Mouse (Mus musculus): ENCODE measurements around the gene Magi1. TPM values are rescaled to one million over a fixed set of nuclear protein-coding genes. Genes with fewer than 3 reads are reported as not detected.

The Magi1 gene
- polyA plus RNA-seq, 1 experiment = 56.4 TPM

- DNase-seq (ENCODE audit: extremely low spot score in 1 of 2, low spot score in 1 of 2) = no peak
Measured at GRCm38 (mm10) chr6:94259981-94260380, 23.7 kb downstream of the Magi1 start.

- no peak for DNase-seq (ENCODE audit: extremely low spot score in 1 of 2, low spot score in 1 of 2)
Measured at GRCm38 (mm10) chr6:94257831-94258173, 25.9 kb downstream of the Magi1 start.

- no peak for DNase-seq (ENCODE audit: extremely low spot score in 1 of 2, low spot score in 1 of 2)
Measured at GRCm38 (mm10) chr6:94256982-94257830, 26.5 kb downstream of the Magi1 start.

GRCm38 (mm10) chr6:94253943-94254342 is 29.8 kb downstream of the Magi1 start:
- DNase-seq (ENCODE audit: extremely low spot score in 1 of 2, low spot score in 1 of 2) = no peak

- DNase-seq (ENCODE audit: extremely low spot score in 1 of 2, low spot score in 1 of 2) = no peak
Measured at GRCm38 (mm10) chr6:94251358-94251945, 32.3 kb downstream of the Magi1 start.

GRCm38 (mm10) chr6:94249286-94249790 is 34.4 kb downstream of the Magi1 start:
- DNase-seq (ENCODE audit: extremely low spot score in 1 of 2, low spot score in 1 of 2) = no peak

GRCm38 (mm10) chr6:94241251-94241650 is 42.5 kb downstream of the Magi1 start:
- DNase-seq (ENCODE audit: extremely low spot score in 1 of 2, low spot score in 1 of 2) = peak; percentile 9 to 60

- no peak for DNase-seq (ENCODE audit: extremely low spot score in 1 of 2, low spot score in 1 of 2)
Measured at GRCm38 (mm10) chr6:94238643-94239042, 45.1 kb downstream of the Magi1 start.

GRCm38 (mm10) chr6:94236899-94237298 is 46.8 kb downstream of the Magi1 start:
- DNase-seq (ENCODE audit: extremely low spot score in 1 of 2, low spot score in 1 of 2) = no peak

GRCm38 (mm10) chr6:94232243-94232785 is 51.4 kb downstream of the Magi1 start:
- no peak for DNase-seq (ENCODE audit: extremely low spot score in 1 of 2, low spot score in 1 of 2)

- no peak for DNase-seq (ENCODE audit: extremely low spot score in 1 of 2, low spot score in 1 of 2)
Measured at GRCm38 (mm10) chr6:94231831-94232230, 51.9 kb downstream of the Magi1 start.

GRCm38 (mm10) chr6:94231367-94231766 is 52.4 kb downstream of the Magi1 start:
- no peak for DNase-seq (ENCODE audit: extremely low spot score in 1 of 2, low spot score in 1 of 2)

GRCm38 (mm10) chr6:94230918-94231317 is 52.8 kb downstream of the Magi1 start:
- DNase-seq (ENCODE audit: extremely low spot score in 1 of 2, low spot score in 1 of 2) = no peak

- DNase-seq (ENCODE audit: extremely low spot score in 1 of 2, low spot score in 1 of 2) = no peak
Measured at GRCm38 (mm10) chr6:94230129-94230528, 53.6 kb downstream of the Magi1 start.

GRCm38 (mm10) chr6:94226262-94226661 is 57.5 kb downstream of the Magi1 start:
- peak; percentile 25 to 65 for DNase-seq (ENCODE audit: extremely low spot score in 1 of 2, low spot score in 1 of 2)

- peak; percentile 46 to 69 for DNase-seq (ENCODE audit: extremely low spot score in 1 of 2, low spot score in 1 of 2)
Measured at GRCm38 (mm10) chr6:94225832-94226231, 57.9 kb downstream of the Magi1 start.

- DNase-seq (ENCODE audit: extremely low spot score in 1 of 2, low spot score in 1 of 2) = no peak
Measured at GRCm38 (mm10) chr6:94225091-94225490, 58.6 kb downstream of the Magi1 start.

GRCm38 (mm10) chr6:94222253-94222652 is 61.5 kb downstream of the Magi1 start:
- DNase-seq (ENCODE audit: extremely low spot score in 1 of 2, low spot score in 1 of 2) = no peak

GRCm38 (mm10) chr6:94221750-94222149 is 62.0 kb downstream of the Magi1 start:
- no peak for DNase-seq (ENCODE audit: extremely low spot score in 1 of 2, low spot score in 1 of 2)

- DNase-seq (ENCODE audit: extremely low spot score in 1 of 2, low spot score in 1 of 2) = no peak
Measured at GRCm38 (mm10) chr6:94218076-94218475, 65.6 kb downstream of the Magi1 start.

GRCm38 (mm10) chr6:94215834-94216233 is 67.9 kb downstream of the Magi1 start:
- no peak for DNase-seq (ENCODE audit: extremely low spot score in 1 of 2, low spot score in 1 of 2)

Data from frontal cortex, adult 2 months (tissue).